Mouse (Mus musculus): ENCODE data around the gene Olfr1331. TPM values are rescaled to one million over a fixed set of nuclear protein-coding genes. Genes with fewer than 3 reads are reported as not detected.
"Not testable (repeated sequence)": the region's sequence is repeated elsewhere in the genome, so short reads cannot be mapped to it uniquely, and the experiment has no call there.

Olfr1331 gene
- polyA plus RNA-seq, 2 experiments: not detected

DNA sequence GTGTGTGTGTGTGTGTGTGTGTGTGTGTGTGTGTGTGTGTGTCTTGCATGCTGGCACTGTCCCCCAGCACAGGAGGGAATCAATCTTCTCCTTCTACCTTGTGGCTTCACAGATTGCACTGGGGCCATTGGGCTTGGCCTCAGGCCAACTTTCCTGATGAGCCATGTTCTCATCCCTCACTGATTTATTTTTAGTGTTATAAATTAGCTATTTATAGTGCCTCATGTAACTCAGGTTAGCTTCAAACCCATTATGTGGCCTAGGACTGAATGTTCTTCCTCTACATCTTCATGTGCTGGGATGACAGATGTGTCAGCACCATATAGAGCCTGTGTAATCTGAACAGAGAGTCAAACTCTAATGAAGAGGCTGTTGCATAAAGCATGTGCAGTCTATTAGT lies 3.1 kb downstream of the Olfr1331 start:
- Histone ChIP-seq H3K4me1 (replicated peaks; ENCODE audit: control insufficient read depth in 2 of 2, insufficient read depth in 2 of 2, low read length in 1 of 2) (no peaks in the 10 kb centered on the region), H3K4me2 (ENCODE audit: low read depth) (no peak overlapping the region), H3K27me3 (ENCODE audit: control insufficient read depth, insufficient read depth, low read length) (no peaks in the 10 kb centered on the region), H3K27ac (no peak overlapping the region), H3K9me3 (ENCODE audit: control insufficient read depth, low read length) (no peaks in the 10 kb centered on the region), H3K4me3 (ENCODE audit: insufficient read depth in 1 of 2, low read depth in 2 of 2, low read length in 2 of 2) (no peak overlapping the region), H3K36me3 (replicated peaks; ENCODE audit: control insufficient read depth, insufficient read depth, low read depth) (no peaks in the 10 kb centered on the region), H3K9ac (replicated peaks) (no peak overlapping the region)
- no peak for DNase-seq (ENCODE audit: low read depth in 3 of 3, low spot score in 3 of 3)
- ATAC-seq (ENCODE audit: insufficient read depth): no peak
- no peak for TF ChIP-seq CTCF (IDR thresholded peaks at IDR 0.05; ENCODE audit: low read depth)
- TF ChIP-seq EP300 (IDR thresholded peaks at IDR 0.05; ENCODE audit: low read depth): no peak

- Histone ChIP-seq H3K36me3 (replicated peaks; ENCODE audit: control insufficient read depth, insufficient read depth, low read depth) (no peaks in the 10 kb centered on the region), H3K27me3 (ENCODE audit: control insufficient read depth, insufficient read depth, low read length) (no peaks in the 10 kb centered on the region), H3K4me1 (replicated peaks; ENCODE audit: control insufficient read depth in 2 of 2, insufficient read depth in 2 of 2, low read length in 1 of 2) (no peaks in the 10 kb centered on the region), H3K9ac (replicated peaks) (no peak within 1 kb of the TSS), H3K27ac (no peak within 1 kb of the TSS), H3K9me3 (ENCODE audit: control insufficient read depth, low read length) (no peaks in the 10 kb centered on the region), H3K4me2 (ENCODE audit: low read depth) (no peak within 1 kb of the TSS), H3K4me3 (ENCODE audit: insufficient read depth in 1 of 2, low read depth in 2 of 2, low read length in 2 of 2) (no peak within 1 kb of the TSS)
- TF ChIP-seq CTCF (IDR thresholded peaks at IDR 0.05; ENCODE audit: low read depth): no peak
- TF ChIP-seq EP300 (IDR thresholded peaks at IDR 0.05; ENCODE audit: low read depth): no peak
- ATAC-seq (ENCODE audit: insufficient read depth): no peak
- DNase-seq (ENCODE audit: low read depth in 3 of 3, low spot score in 3 of 3): no peak
- WGBS (ENCODE audit: insufficient replicate concordance): 46% methylated on average over 1 of the region's 1 CpGs
Observed at GRCm38 (mm10) chr4:118888297-118888696, 23.8 kb downstream of the Olfr1331 start, which contains the start of gene Olfr1330. Olfr1330 (plus strand) TSS chr4:118888597.

GRCm38 (mm10) chr4:118901981-118902380 lies 37.5 kb downstream of the Olfr1331 start:
- Histone ChIP-seq H3K27me3 (ENCODE audit: control insufficient read depth, insufficient read depth, low read length) (no peaks in the 10 kb centered on the region), H3K4me2 (ENCODE audit: low read depth) (no peak overlapping the region), H3K27ac (no peak overlapping the region), H3K4me1 (replicated peaks; ENCODE audit: control insufficient read depth in 2 of 2, insufficient read depth in 2 of 2, low read length in 1 of 2) (no peaks in the 10 kb centered on the region), H3K9ac (replicated peaks) (no peak overlapping the region), H3K9me3 (ENCODE audit: control insufficient read depth, low read length) (no peaks in the 10 kb centered on the region), H3K4me3 (ENCODE audit: insufficient read depth in 1 of 2, low read depth in 2 of 2, low read length in 2 of 2) (no peak overlapping the region), H3K36me3 (replicated peaks; ENCODE audit: control insufficient read depth, insufficient read depth, low read depth) (no peaks in the 10 kb centered on the region)
- no peak for DNase-seq (ENCODE audit: low read depth in 3 of 3, low spot score in 3 of 3)
- WGBS (ENCODE audit: insufficient replicate concordance): 43% methylated on average over 2 of the region's 2 CpGs
- no peak for ATAC-seq (ENCODE audit: insufficient read depth)
- TF ChIP-seq CTCF (IDR thresholded peaks at IDR 0.05; ENCODE audit: low read depth): no peak
- TF ChIP-seq EP300 (IDR thresholded peaks at IDR 0.05; ENCODE audit: low read depth): no peak

- not testable (repeated sequence) for DNase-seq (ENCODE audit: low read depth in 3 of 3, low spot score in 3 of 3); H3K27me3 ChIP-seq (ENCODE audit: control insufficient read depth, insufficient read depth, low read length); H3K4me3 ChIP-seq (ENCODE audit: insufficient read depth in 1 of 2, low read depth in 2 of 2, low read length in 2 of 2); H3K4me2 ChIP-seq (ENCODE audit: low read depth); H3K9ac ChIP-seq (replicated peaks); ATAC-seq (ENCODE audit: insufficient read depth); H3K36me3 ChIP-seq (replicated peaks; ENCODE audit: control insufficient read depth, insufficient read depth, low read depth); H3K4me1 ChIP-seq (replicated peaks; ENCODE audit: control insufficient read depth in 2 of 2, insufficient read depth in 2 of 2, low read length in 1 of 2); H3K9me3 ChIP-seq (ENCODE audit: control insufficient read depth, low read length); H3K27ac ChIP-seq
- WGBS (ENCODE audit: insufficient replicate concordance): 33% methylated on average over 2 of the region's 2 CpGs
Observed at GRCm38 (mm10) chr4:118917365-118917764, 52.9 kb downstream of the Olfr1331 start, which contains the start of gene Olfr1329. Olfr1329 (minus strand) TSS chr4:118917465.

Other genes starting within 250 kb of the Olfr1331 start
- 0.12 and 0.54 TPM in 2 replicates for gene Cfap57, start 243.9 kb upstream of the Olfr1331 start, polyA plus RNA-seq (2012; rRNA removed)
- 0.94 and 1.3 TPM in 2 replicates for gene Cfap57, start 243.9 kb upstream of the Olfr1331 start, polyA plus RNA-seq (2014; fragmentation: Nextera tagmentation; extraction: Ambion mirVana)
- 27.7 and 60.2 TPM in 2 replicates for gene Ebna1bp2, start 243.8 kb upstream of the Olfr1331 start, polyA plus RNA-seq (2012; rRNA removed)
- 92.2 and 95.0 TPM in 2 replicates for gene Ebna1bp2, start 243.8 kb upstream of the Olfr1331 start, polyA plus RNA-seq (2014; fragmentation: Nextera tagmentation; extraction: Ambion mirVana)
- not detected in 2 replicates for gene Olfr62, start 205.7 kb upstream of the Olfr1331 start, polyA plus RNA-seq (2012; rRNA removed)
- gene Olfr62, start 205.7 kb upstream of the Olfr1331 start, polyA plus RNA-seq (2014; fragmentation: Nextera tagmentation; extraction: Ambion mirVana): not detected in 2 replicates
- not detected in 2 replicates for gene Olfr1342, start 171.9 kb upstream of the Olfr1331 start, polyA plus RNA-seq (2012; rRNA removed)
- gene Olfr1342, start 171.9 kb upstream of the Olfr1331 start, polyA plus RNA-seq (2014; fragmentation: Nextera tagmentation; extraction: Ambion mirVana): not detected in 2 replicates
- gene Olfr1341, start 161.1 kb upstream of the Olfr1331 start, polyA plus RNA-seq (2012; rRNA removed): not detected in 2 replicates
- not detected in 2 replicates for gene Olfr1341, start 161.1 kb upstream of the Olfr1331 start, polyA plus RNA-seq (2014; fragmentation: Nextera tagmentation; extraction: Ambion mirVana)
- gene Olfr1340, start 144.5 kb upstream of the Olfr1331 start, polyA plus RNA-seq (2012; rRNA removed): not detected in 2 replicates
- gene Olfr1340, start 144.5 kb upstream of the Olfr1331 start, polyA plus RNA-seq (2014; fragmentation: Nextera tagmentation; extraction: Ambion mirVana): not detected in 2 replicates
- not detected in 2 replicates for gene Olfr1339, start 132.5 kb upstream of the Olfr1331 start, polyA plus RNA-seq (2012; rRNA removed)
- not detected in 2 replicates for gene Olfr1339, start 132.5 kb upstream of the Olfr1331 start, polyA plus RNA-seq (2014; fragmentation: Nextera tagmentation; extraction: Ambion mirVana)
- gene Olfr1338, start 105.9 kb upstream of the Olfr1331 start, polyA plus RNA-seq (2012; rRNA removed): not detected in 2 replicates
- gene Olfr1338, start 105.9 kb upstream of the Olfr1331 start, polyA plus RNA-seq (2014; fragmentation: Nextera tagmentation; extraction: Ambion mirVana): not detected in 2 replicates
- not detected in 2 replicates for gene Olfr1337, start 82.1 kb upstream of the Olfr1331 start, polyA plus RNA-seq (2012; rRNA removed)
- not detected in 2 replicates for gene Olfr1337, start 82.1 kb upstream of the Olfr1331 start, polyA plus RNA-seq (2014; fragmentation: Nextera tagmentation; extraction: Ambion mirVana)
- gene Olfr1335, start 54.7 kb upstream of the Olfr1331 start, polyA plus RNA-seq (2012; rRNA removed): not detected in 2 replicates
- not detected in 2 replicates for gene Olfr1335, start 54.7 kb upstream of the Olfr1331 start, polyA plus RNA-seq (2014; fragmentation: Nextera tagmentation; extraction: Ambion mirVana)
- not detected in 2 replicates for gene Olfr1333, start 28.4 kb upstream of the Olfr1331 start, polyA plus RNA-seq (2012; rRNA removed)
- gene Olfr1333, start 28.4 kb upstream of the Olfr1331 start, polyA plus RNA-seq (2014; fragmentation: Nextera tagmentation; extraction: Ambion mirVana): not detected in 2 replicates
- not detected in 2 replicates for gene Olfr1330, start 23.9 kb downstream of the Olfr1331 start, polyA plus RNA-seq (2012; rRNA removed)
- not detected in 2 replicates for gene Olfr1330, start 23.9 kb downstream of the Olfr1331 start, polyA plus RNA-seq (2014; fragmentation: Nextera tagmentation; extraction: Ambion mirVana)
- not detected in 2 replicates for gene Olfr1329, start 52.8 kb downstream of the Olfr1331 start, polyA plus RNA-seq (2012; rRNA removed)
- not detected in 2 replicates for gene Olfr1329, start 52.8 kb downstream of the Olfr1331 start, polyA plus RNA-seq (2014; fragmentation: Nextera tagmentation; extraction: Ambion mirVana)
- not detected in 2 replicates for gene Olfr1328, start 74.0 kb downstream of the Olfr1331 start, polyA plus RNA-seq (2012; rRNA removed)
- not detected in 2 replicates for gene Olfr1328, start 74.0 kb downstream of the Olfr1331 start, polyA plus RNA-seq (2014; fragmentation: Nextera tagmentation; extraction: Ambion mirVana)
- not detected in 2 replicates for gene Lao1, start 96.9 kb downstream of the Olfr1331 start, polyA plus RNA-seq (2012; rRNA removed)
- gene Lao1, start 96.9 kb downstream of the Olfr1331 start, polyA plus RNA-seq (2014; fragmentation: Nextera tagmentation; extraction: Ambion mirVana): not detected in 2 replicates
- 173 and 192 TPM in 2 replicates for gene Slc2a1, start 244.1 kb downstream of the Olfr1331 start, polyA plus RNA-seq (2012; rRNA removed)
- gene Slc2a1, start 244.1 kb downstream of the Olfr1331 start, polyA plus RNA-seq (2014; fragmentation: Nextera tagmentation; extraction: Ambion mirVana): 259 and 296 TPM in 2 replicates